Mouse (Mus musculus): ENCODE measurements at regions not wholly inside any gene's neighbourhood (a gene's known extent, or its start where the extent isn't known, plus 50 kb on each side); places are given as distances from the start of the nearest gene placed in this dataset.

DNA sequence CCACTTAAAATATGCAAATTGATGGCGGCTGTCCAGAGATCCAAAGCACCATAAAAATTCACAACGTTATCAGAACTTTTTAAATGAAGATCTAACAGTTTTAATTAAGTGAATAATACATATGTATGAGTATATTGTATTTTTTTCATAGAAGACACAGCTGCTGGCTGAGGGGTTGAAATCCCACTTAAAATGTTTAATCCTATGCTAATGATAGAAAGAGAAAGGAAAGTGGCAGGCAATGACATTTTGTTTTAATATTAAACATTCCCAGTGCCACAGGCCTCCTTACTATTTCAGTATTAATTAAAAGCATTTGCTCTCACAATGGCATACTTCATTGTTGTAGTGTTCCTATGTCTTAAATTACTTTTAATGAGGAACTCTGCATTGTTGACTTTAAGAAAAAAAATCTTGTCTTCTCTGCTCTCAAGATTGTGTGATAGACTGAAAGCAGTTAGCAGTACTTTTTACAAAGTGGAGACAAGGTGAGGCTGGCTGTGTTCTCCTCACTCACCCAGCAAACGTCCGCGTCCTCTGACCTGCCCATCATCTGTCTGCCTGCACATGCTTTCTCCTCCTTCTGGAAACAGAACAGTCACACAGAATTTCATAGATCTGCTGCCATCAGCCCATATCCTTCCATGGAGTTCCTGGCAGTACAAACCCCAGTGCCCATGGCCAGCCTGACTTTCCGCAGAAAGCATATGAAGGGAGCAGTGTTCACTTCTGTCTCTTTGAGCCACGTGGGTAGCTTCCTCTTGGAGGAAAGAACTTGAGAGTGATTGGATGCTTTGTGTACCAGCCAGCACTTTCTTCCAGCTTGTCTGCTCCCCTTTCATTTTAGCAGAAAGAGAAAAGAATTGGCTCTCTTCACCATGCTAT, 173.7 kb downstream of the Gnat3 start:
- TF ChIP-seq TBP (conservative IDR thresholded peaks at IDR 0.05; ENCODE audit: low read depth, low read length): no peak
- no peak for TF ChIP-seq UBTF (IDR thresholded peaks at IDR 0.05; ENCODE audit: low read depth, low read length)
- TF ChIP-seq MEF2A (IDR thresholded peaks at IDR 0.05; ENCODE audit: borderline replicate concordance, low read depth, low read length): no peak
- no peak for TF ChIP-seq CTCF (conservative IDR thresholded peaks at IDR 0.05 in 1 of 2, IDR thresholded peaks at IDR 0.05 in 1 of 2; ENCODE audit: low read depth in 2 of 2, low read length in 2 of 2)
- no peak for TF ChIP-seq EP300 (IDR thresholded peaks at IDR 0.05; ENCODE audit: low read length)
- TF ChIP-seq RCOR1 (conservative IDR thresholded peaks at IDR 0.05; ENCODE audit: low read depth, low read length): no peak
- no peak for TF ChIP-seq MAZ (IDR thresholded peaks at IDR 0.05; ENCODE audit: low read depth, low read length)
- TF ChIP-seq POLR2A (IDR thresholded peaks at IDR 0.05; ENCODE audit: low read depth, low read length): no peak
- no peak for TF ChIP-seq IRF4 (IDR thresholded peaks at IDR 0.05; ENCODE audit: low read depth, low read length)
- no peak for TF ChIP-seq USF1 (IDR thresholded peaks at IDR 0.05; ENCODE audit: low read depth, low read length)
- TF ChIP-seq HCFC1 (IDR thresholded peaks at IDR 0.05; ENCODE audit: low read depth, low read length): no peak
